Mouse (Mus musculus) kidney, postnatal 25 days (tissue): ENCODE results near the gene Sec16a.

ENCODE experiments used
- DNase-seq, 2 experiments: peaks; one replicate each; pipeline ENCODE4 v3.0.0; 2021; ENCODE audit warnings: mixed read lengths in 2 of 2

Sec16a gene

DNA sequence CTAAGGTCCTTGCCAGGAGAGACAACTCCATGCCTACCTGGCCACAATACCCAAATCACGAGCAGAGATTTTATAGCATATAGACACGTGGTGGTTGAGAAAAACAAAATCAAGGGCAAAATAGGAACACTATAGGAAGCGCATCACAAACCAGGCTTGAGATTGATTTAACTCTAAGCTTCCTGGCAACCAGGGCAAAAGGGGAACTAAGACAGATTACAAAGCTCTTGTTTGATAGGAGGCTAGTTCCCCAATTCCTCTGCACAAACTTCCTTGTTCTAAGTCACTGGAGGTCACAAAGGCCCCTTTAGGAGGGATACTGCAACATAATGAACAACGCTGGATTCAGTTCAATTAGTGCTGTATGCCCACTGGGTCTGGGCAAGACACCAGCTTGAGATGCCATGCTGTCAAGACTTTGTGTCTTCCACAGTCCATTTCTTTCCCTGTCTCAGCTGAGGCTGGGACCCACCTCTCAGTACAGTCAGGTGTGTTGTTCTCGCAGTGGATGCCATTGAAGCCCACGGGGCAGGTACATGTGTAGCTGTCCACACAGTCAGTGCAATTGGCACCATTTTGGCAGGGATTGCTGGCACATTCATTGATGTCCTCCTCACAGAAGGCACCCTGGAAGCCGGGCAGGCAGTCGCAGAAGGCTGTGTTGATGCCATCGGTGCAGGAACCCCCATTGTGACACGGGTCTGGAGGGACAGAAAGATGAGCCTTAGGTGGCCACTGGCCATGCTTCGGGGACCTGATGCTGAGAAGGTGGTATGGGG is 27.5 kb upstream of the Sec16a start:
- DNase-seq = no peak

DNA sequence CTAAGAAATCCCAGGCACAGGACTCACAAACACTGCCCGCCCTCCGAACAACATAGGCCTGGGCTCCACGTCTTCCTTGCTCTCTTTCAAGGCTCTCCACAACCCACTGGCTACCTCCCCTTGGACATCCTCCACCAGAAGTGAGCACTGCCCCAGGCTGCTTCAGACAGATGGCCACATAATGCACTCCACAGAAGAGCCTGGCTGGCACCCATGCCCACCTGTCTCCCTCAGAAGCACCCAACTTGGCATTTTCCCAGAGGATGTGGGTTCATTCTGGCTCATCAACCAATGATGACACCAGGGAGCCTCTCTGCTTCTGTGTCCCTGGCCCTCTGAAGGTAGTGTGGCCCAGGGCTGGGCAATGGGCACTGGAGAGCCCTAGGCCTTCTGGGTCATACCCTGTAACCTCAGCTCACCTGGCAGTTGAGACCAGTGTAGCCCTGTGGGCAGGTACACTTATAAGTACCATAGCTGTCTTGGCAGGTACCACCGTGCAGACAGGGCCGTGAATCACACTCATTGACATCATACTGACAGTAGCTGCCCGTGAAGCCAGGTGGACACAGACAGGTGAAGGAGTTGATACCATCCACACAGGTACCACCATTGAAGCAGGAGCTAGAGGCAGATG is 26.8 kb upstream of the Sec16a start:
- no peak for DNase-seq

DNA sequence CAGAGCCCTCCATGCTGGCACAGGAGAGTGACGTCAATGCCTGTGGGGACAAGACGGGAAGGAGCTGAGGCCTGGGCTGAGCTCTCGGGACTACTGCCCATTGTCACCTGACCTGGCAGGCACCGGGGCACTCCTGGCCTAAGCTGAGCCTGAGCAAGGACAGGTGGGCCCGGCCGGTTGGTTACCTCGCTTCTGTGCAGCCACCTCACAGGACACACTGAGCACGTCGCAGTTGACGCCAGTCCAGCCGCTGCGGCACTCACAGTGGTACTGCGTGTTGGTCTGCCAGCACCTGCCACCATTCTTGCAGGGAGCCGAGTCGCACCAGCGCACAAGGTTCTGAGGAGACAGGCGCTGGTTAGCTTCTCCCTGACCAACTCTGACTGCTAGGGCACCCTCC is 26.0 kb upstream of the Sec16a start:
- no peak for DNase-seq

DNA sequence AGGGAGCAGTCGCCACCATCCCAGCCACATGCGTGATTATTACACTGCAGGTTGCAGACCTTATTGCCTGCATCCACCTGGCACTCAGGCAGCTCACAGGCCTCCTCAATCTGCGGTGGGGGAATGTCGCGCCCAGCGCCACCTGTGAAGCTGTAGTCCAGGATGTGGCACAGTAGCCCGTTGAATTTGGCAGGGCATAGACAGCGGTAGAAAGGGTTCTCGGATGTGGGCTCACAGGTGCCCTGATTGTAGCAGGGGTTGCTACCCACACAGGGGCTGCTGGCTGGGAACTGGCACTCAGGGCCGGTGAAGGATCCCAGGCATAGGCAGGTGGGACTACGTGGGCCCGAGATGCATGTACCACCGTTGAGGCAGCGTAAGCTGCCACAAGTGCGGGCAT is 23.4 kb upstream of the Sec16a start:
- DNase-seq = no peak

DNA sequence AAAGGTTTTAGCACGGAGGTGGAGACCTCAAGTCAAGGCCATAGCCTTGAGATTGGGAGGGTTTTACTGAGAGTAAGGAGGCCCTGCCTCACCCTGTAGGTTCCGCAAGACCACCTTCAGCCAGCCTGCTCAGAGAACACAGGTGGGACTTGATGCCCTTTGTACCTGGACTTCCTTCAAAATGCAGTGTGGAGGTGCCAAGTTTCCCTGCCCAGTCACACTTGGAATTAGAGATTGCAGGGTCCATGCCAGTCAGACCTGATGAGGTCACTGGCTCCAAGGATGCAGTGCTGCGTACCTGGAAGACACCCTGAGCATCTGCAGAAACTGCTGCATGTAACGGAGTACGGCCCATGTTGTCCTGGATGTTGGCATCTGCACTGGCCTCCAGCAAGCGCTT is 18.4 kb upstream of the Sec16a start:
- peak; percentile 48 to 66 for DNase-seq

DNA sequence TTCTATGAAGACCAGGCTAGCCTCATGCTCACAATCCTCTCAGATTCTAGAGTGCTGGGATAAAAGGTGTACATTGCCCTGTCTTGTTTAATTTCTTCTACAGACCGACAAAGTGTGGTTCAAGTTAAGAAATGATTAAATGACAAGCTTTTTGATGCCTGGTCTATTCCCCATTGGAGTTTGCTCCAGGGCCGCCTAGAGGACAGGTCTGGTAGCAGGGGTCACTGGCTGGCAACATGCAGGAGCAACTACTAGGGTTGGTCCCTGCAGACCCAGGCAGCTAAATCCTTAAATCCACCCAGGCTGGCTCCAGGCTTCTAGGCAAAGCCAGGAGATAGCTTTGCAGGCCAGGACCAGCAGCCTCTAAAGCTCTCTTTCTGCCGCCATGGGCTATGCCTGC is 18.0 kb upstream of the Sec16a start:
- DNase-seq = peak; percentile 66 to 76

DNA sequence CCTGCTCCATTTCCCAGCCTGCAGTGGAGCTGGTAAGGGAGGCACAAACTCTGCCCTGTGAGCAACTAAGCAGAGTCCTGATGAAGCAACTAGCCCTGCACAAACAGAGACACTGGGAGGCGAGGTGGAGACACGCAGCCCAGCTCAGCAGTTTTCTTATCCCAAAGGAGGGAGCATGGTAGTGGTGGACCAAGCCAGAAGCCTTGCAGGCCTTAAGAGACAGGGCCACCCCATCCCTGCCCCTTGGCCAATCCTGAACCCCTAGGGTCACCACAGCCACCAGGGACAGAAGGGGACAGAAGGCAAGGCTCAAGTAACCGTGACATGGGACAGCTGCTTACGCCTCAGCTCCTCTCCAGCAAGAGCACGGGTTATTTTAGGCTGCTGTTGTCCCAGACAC is 16.7 kb upstream of the Sec16a start:
- peak; percentile 53 to 80 for DNase-seq

DNA sequence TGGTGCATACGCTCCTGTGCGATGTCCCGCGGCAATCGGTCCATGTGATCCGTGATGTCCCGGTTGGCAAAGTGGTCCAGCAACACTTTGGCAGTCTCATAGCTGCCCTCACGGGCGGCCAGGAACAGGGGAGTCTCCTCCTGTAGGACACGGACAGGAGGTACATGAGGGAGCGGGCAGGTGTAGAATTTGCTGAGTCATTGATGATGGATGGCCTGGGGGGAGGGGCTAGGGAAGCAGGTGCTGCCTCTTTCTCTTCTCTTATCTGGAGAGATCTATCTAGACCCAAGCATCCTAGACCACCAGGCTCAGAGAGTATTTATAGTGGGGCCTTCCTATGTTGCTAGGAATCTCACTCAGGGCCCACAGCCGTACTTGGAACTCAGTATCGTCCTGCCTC is 15.8 kb upstream of the Sec16a start:
- peak; percentile 32 to 45 for DNase-seq

DNA sequence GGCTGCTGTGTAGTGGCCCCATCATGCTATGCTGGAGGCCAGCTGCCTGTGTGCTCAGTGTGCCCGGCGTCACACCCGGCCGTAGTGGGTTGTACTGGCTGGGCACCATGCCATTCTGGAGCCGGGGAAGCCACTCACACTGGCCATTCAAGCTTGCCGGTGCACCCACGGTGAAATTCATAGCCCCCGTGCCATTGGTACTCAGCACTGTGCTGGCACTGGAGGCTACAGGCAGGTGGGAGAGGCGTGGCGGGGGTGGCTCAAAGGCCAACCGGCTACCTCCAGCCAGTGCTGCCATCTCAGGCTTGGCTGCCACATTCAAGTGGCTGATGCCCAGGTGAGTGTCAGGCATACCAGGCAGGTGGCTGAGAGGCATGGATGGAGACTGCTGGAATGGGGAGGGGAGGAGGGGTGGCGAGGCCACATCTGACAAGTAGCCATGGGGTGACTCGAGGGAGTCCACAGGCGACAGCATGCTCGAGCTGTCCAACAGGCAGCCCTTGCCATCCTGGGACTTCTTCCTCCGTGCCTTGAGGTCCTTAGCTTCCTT is 15.2 kb upstream of the Sec16a start:
- DNase-seq = peak; percentile 56 to 79

DNA sequence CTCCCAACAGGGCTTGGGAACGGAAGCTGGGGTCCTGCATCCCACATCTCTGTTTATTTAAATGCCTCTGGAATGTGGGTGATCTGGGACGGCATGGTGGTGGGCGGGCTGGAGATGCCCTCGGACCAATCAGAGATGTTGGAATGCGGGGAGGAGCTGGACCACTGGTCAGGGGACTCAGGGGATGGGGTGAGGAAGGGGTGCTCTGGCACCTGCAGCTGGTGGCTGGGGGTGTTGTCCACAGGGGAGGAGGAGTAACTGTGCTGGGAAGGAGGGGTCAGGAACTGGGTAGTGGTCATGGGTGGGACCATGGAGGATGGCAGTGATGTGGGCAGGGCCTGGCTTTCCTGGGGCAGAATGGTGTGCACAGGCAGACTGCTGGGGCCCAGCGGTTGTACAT is 14.5 kb upstream of the Sec16a start:
- peak; percentile 27 to 61 for DNase-seq

DNA sequence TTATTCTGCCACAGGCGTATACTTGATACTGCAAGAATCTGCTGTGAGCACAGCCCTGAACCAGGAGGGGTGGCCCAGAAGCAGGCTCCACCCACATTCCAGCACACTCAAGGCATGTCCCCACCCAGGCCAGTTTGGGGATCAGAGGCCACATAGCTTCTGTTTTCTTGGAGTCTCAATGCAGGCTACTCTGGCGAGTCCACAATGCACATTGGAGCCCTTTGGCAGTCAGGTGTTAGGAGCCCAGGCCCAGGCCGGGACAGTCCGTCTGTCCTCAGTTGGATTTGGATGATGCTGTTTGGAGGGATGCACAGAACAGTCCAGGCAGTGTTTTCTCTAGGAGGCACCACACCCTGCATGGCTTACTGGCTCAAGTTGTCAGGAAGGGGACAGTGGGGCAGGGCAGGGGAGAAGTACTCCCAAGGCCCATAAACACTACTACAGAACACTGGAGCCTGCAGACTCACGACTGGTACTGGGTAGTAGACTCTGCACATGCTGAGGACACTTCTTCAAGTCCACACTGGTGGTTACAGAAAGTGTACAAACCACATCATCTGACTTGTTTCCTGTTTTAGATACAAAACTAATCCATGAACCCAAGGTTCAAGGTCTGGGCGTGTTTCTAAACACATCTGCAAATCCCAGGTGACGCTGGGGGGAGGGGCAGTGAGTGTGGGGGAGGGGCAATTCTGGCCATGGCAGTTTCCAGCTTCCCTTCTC is 13.5 kb upstream of the Sec16a start:
- peak; percentile 81 to 85 for DNase-seq

DNA sequence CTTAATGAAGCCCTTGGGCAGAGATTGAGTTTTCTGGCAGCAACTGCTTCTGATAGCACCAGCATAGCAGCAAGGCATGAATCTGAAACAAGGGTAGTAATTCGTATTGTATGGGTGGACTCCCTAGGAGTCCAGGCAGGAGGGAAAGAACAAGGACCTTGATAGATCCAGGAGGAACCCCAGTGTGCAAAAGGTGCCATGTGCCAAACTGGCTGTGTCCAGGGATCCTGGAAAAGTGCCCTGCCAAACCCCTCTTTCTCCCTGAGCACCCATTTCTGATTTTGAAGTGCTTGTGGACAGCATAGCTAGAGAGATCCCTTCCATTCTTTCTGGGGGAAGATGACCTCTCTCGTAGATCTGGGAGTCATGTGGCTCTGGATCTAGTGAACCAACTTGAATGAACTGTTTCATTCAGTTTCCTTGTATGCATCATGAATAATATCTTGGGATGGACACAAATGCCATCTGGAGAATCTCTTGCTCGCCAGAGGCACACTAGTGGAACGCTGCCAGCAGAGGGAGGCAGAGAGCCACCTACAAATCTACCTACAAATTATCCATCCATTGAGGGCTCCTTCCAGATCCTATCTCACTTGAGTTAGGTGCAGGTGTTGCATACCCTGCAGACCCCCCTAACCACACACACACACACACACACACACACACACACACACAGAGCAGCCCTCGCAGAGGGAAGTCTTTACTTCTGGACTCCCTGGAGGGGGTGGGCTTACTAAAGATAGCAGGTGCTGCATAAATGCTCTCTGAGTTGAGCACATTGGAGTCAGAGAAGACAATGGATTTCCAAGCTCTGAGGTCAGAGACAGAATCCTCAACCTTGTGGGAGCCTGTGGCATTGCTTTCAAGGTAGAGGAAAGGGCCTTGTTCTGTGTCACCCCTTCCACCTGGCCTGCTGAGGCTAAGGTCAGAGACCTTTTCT is 4.4 kb upstream of the Sec16a start:
- peak; percentile 80 to 91 for DNase-seq

DNA sequence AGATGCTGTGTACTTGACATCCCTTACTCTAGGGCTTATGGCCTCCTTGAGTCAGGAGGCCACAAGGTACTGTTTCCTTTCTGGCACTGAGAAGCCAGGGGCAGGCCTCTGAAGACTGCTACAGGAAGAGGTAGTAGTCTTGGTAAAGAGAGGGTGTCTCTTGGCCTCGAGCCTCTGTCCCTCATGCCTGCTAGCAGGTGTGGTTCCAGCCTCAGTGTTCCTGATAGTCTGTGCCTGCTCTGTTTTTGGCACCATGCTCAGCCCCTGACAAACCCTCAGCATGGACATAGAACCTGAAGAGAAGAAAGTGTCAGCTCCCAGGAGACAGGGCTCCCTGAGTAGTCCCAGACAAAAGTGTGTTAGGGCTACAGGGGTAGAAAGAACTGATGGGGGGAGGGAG is 2.4 kb upstream of the Sec16a start:
- DNase-seq = no peak

DNA sequence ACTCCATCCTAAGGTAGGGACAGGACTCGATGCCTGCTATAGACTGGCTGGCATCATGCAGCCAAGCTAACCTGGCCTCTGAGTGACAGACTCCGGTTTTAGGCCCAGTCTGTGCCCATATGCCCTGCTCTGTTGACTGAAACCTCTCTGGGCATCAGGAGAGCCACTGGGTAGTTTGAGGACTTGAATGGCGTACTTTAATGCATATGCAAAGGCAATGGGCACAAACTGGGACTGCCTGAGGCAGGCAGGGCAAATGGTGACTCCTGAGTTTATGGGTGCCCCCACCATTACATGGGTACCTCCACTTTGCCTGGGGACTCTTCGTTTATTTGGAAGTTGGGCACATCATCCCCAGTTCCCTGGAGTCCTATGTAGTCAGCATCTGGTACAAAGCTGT is 1.7 kb upstream of the Sec16a start:
- DNase-seq = no peak

DNA sequence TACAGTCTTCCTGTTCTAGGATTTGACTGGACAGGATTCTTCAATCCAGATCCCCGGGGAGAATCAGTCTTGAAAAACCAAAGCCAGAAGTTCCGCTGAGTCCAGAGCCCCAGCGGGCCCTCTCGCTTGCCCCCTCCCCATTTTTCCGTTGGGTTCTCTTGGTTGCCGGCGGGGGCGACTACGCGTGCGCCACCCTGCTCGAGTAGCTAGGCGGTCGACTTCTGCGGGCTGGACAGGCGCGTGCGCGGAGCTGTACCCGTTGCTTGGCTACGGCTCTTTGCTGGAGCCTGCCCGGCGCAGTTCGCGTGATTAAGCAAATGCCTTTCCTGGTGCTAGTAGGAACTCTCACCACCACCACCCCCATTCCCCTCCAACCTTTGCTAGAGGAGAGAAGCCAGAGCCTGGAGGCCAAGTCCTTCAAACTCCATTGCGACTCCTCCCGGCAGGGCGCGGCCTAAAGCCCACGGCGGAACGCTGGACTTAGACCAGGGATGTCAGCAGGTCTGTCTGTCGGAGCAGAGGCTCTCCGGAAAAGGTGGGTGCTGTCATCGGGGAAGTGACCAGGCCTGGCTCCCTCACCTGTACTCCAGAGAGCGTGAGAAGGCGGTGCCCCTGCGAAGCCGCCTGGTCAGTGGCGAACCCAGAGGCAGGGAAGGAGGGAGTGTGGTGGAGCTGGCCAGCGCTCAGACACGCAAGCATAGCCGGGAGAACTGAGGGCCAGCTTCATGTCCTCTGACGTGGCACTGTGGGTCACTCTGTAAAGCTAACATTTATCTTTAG is 840 bp upstream of the Sec16a start:
- DNase-seq = peak; percentile 93 to 98

DNA sequence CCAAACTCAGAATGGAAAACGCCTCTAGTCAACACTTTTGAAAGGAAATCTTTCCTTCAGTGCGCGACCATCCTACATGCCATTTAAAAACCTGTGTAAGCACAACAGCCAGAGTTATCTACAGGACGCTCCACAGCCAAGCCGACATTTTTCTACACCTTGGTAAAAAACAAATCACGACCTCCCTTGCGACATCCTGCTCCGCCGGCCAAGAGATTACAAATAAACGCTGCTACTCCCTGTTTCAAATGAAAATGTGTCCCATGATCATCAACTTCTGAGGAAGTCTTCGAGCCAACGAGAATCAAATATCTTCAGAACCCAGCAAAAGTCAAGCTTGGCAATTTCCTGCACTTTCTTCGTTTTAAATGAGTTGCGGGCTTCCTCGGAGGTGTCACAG is 648 bp downstream of the Sec16a start:
- DNase-seq = no peak

DNA sequence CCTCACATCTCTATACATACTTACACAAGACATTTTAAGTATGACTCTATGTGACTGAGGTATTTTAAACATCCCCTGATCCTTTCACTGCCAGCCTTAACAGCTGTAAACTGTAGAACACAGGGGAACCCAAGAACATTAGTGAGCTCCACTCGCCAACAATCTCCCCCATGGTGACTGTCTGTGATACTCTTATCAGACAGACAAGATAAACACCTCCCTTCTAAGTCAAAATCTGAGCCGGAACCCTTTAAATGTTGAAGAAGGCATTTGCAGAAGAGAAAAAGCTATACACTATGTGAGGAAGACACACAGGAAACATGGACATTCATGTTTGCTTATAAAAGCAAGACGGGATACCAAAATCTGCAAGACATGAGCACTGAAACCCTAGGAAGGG is 1.1 kb downstream of the Sec16a start:
- DNase-seq = no peak

DNA sequence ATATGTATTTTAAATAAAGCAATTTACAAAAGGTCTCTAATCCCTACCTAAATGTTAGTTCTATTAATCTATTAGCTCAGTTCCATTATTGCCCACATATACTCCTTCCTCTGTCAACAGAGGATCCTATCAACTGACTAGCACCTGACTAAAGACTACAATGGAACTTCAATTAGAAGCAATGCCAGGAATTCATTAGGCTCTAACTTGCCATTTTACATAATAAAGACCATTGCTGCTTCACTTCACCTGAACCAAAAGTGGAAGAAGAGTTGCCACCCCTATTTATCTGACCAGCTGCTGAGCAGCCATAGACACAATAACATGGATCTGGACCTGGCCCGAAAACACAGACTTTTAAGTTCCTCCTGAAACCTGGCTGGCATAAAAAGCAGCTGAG is 2.2 kb downstream of the Sec16a start:
- DNase-seq = no peak

DNA sequence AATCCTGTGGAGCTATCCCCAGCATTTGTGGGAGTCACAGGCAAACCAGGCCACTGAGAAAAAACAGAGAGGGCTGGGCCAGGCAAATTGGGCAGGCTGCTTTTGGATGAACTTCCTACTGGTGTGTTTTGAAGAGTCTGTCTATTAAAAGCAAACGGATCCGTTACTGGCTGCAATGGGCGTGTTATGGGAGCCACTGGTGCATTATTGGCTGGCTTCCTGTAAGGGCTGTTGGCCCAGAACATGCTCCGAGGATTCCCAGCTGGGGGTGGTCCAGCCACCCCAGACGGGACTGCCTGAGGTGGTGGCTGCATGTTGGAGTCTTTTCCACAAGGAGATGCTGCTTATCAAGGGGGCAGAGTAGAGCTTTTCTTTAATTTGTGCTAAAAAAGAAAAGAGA is 3.3 kb downstream of the Sec16a start:
- no peak for DNase-seq

DNA sequence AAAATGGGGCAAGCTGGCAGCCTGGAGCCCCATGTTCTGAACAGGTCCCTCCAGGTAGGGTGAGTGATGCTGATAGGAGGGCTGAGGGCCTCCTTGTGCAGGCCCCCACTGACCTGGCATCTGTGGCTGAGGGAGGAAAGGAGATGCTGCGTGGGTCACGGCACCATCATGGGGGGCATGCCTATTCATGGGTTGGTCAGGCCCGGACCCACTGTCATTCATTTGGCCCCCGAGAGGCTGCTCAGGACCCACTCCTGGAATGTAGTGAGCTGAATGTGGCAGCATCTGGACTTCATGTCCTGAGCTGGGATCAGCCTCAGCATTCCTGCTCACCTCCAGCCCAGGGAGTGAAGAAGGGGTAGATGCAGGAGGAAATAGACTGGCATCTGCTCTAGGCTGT is 3.8 kb downstream of the Sec16a start:
- no peak for DNase-seq

DNA sequence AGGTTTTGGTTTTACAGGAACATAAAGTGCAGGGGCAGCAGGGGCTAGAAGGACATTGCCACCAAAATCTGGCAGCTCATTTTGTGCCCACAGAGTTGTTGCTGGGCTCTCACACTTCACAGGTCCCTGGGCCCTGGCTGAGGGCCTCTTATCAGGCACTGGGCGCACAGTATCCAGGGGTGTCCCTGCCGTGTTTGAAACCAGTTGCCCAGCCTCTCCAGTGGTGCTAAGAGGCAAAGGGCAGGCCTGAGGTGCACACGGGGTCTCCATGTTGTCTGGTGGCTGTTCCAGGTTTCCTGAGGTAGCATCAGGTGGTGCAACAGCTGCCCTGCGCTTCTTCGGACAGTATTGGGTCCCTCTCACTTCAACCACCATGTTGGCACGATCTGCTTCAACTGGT is 5.3 kb downstream of the Sec16a start:
- DNase-seq = no peak

DNA sequence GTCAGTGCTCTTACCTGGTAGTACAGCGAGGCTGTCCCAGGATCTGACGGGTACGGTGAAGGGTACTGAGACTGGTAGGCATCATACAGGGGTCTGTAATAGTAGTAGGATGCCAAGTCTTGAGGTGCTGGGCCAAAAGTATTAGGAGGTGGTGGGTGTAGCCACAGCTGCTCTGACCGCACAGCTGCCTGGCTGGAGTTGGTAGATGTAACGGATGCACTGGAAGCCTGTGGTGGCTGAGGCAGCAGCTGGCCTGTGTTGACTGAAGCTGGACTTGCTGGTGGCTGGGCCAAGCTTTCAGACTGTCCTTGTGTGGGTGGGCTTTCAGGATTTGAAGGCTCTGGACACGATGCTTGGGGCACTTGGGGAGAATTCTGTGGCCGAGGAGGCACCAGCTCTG is 6.6 kb downstream of the Sec16a start:
- DNase-seq = no peak
